In genomic region chr1:79696933-79697332, GRCm38 (mm10) we compare ENCODE assay signal across 14 mouse cellular contexts. TPM values are rescaled to one million over a fixed set of nuclear protein-coding genes. Genes with fewer than 3 reads are reported as not detected.
DNase-seq lines count a peak whose midpoint lies in the region; ATAC-seq and TF ChIP-seq lines count a peak whose summit lies in the region.
"Had no signal": no experiment of that assay in that cellular context is flagged by ENCODE, and none has a peak within 500 bp of the region (broad histone marks: within the 10 kb centered on the region; RNA-seq: fewer than 3 reads in every experiment).

No protein-coding gene starts in this region.

- no peaks in the 10 kb centered on the region for H3K9me3 ChIP-seq in heart, embryonic 14.5 days (ENCODE audit: control insufficient read depth, low read length)
- H3K9me3 ChIP-seq in forebrain, embryonic 14.5 days (replicated peaks; ENCODE audit: control insufficient read depth, low read length) = no peaks in the 10 kb centered on the region
- H3K9me3 ChIP-seq: liver, embryonic 12.5 days had no signal

- DNase-seq in heart, adult 2 months = no peak
- peak; percentile 10 for DNase-seq in lung, postnatal 36 days
- no peak for DNase-seq in lung, postnatal 25 days (ENCODE audit: low spot score)
- DNase-seq in forebrain, embryonic 14.5 days (ENCODE audit: low spot score) = no peak
- DNase-seq in retina, embryonic 14.5 days (ENCODE audit: low spot score) = peak; percentile 29
- DNase-seq in gastrocnemius, postnatal 25 days = no peak
- no peak for DNase-seq in embryo, embryonic 9.5 days (ENCODE audit: extremely low spot score)
- DNase-seq: adrenal gland, postnatal 14 days; cerebellum, adult 11 months had no signal

- H3K4me2 ChIP-seq in heart, embryonic 14.5 days (ENCODE audit: low read length) = no peak overlapping the region
- no peak overlapping the region for H3K4me2 ChIP-seq in forebrain, embryonic 14.5 days (ENCODE audit: low read length)
- H3K4me2 ChIP-seq: liver, embryonic 12.5 days had no signal

- 52% methylated on average over 5 of the region's 5 CpGs for WGBS in heart, embryonic 14.5 days
- WGBS in heart, adult 2 months = 60% methylated on average over 5 of the region's 5 CpGs
- WGBS in forebrain, embryonic 14.5 days = 45% methylated on average over 5 of the region's 5 CpGs

- no peaks in the 10 kb centered on the region for H3K27me3 ChIP-seq in heart, embryonic 14.5 days (ENCODE audit: control insufficient read depth, insufficient read depth, low read length)
- H3K27me3 ChIP-seq in heart, adult 2 months (ENCODE audit: control insufficient read depth, insufficient read depth, low read length) = no peaks in the 10 kb centered on the region
- H3K27me3 ChIP-seq in forebrain, embryonic 14.5 days (replicated peaks; ENCODE audit: control insufficient read depth, insufficient read depth, low read length) = no peaks in the 10 kb centered on the region
- H3K27me3 ChIP-seq: liver, embryonic 12.5 days; Patski had no signal

- no peak overlapping the region for H3K27ac ChIP-seq in heart, embryonic 14.5 days (replicated peaks in 1 of 2; ENCODE audit: control insufficient read depth in 1 of 2, insufficient read depth in 1 of 2, low read depth in 2 of 2, low read length in 2 of 2)
- no peak overlapping the region for H3K27ac ChIP-seq in heart, adult 2 months
- peak overlapping the region; percentile 2; the same call in 1 of the 2 replicates for H3K27ac ChIP-seq in forebrain, embryonic 14.5 days (ENCODE audit: low read depth, low read length)
- H3K27ac ChIP-seq: liver, embryonic 12.5 days had no signal

- TF ChIP-seq EP300 in heart, adult 2 months (IDR thresholded peaks at IDR 0.05; ENCODE audit: insufficient read depth, low read depth, low read length) = no peak

- H3K4me1 ChIP-seq in heart, embryonic 14.5 days (ENCODE audit: control insufficient read depth in 2 of 2, insufficient read depth in 2 of 2, low read length in 2 of 2) = 0 out of 4 replicates have a peak, but pooled peaks cover 0 to 3% of the 10 kb centered on the region in 2 experiments
- no peaks in the 10 kb centered on the region; the same call in none of the 2 replicates for H3K4me1 ChIP-seq in heart, adult 2 months (ENCODE audit: control insufficient read depth, insufficient read depth, low read length)
- peaks cover 6% of the 10 kb centered on the region for H3K4me1 ChIP-seq in forebrain, embryonic 14.5 days (ENCODE audit: control insufficient read depth, insufficient read depth, low read length)

- no peak overlapping the region for H3K4me3 ChIP-seq in heart, embryonic 14.5 days (ENCODE audit: control insufficient read depth in 1 of 2, insufficient read depth in 1 of 2, low read depth in 1 of 2, low read length in 2 of 2)
- H3K4me3 ChIP-seq in heart, adult 2 months = no peak overlapping the region
- H3K4me3 ChIP-seq in forebrain, embryonic 14.5 days (ENCODE audit: low read depth, low read length) = no peak overlapping the region
- H3K4me3 ChIP-seq: erythroblast, embryonic 14.5 days; liver, embryonic 12.5 days had no signal

- peaks cover 5% of the 10 kb centered on the region; the same call in 1 of the 2 replicates for H3K36me3 ChIP-seq in heart, embryonic 14.5 days (ENCODE audit: control insufficient read depth, insufficient read depth, low read length)
- no peaks in the 10 kb centered on the region for H3K36me3 ChIP-seq in heart, adult 2 months (ENCODE audit: control insufficient read depth, insufficient read depth, low read length)
- no peaks in the 10 kb centered on the region for H3K36me3 ChIP-seq in forebrain, embryonic 14.5 days (ENCODE audit: control insufficient read depth, insufficient read depth, low read length)

- H3K9ac ChIP-seq in heart, embryonic 14.5 days (ENCODE audit: low read length) = no peak overlapping the region
- H3K9ac ChIP-seq in heart, adult 2 months (ENCODE audit: low read depth, low read length) = no peak overlapping the region
- no peak overlapping the region for H3K9ac ChIP-seq in forebrain, embryonic 14.5 days (ENCODE audit: low read length)
- H3K9ac ChIP-seq: liver, embryonic 12.5 days had no signal

- TF ChIP-seq POLR2A in heart, adult 2 months (IDR thresholded peaks at IDR 0.05; ENCODE audit: insufficient read depth, low read depth, low read length) = no peak

- ATAC-seq in heart, embryonic 14.5 days (ENCODE audit: insufficient number of reproducible peaks, insufficient read depth, low FRiP score, low read depth) = peak; percentile 46
- peak; percentile 56 for ATAC-seq in forebrain, embryonic 14.5 days
- ATAC-seq: intestine, postnatal 0 days; liver, embryonic 12.5 days had no signal

- no peak for TF ChIP-seq CTCF in heart, adult 2 months (IDR thresholded peaks at IDR 0.05)

- intact Hi-C loops in heart, adult 2 months (cut with DNase I) = no loop called here

- no peaks in the 10 kb centered on the region for H3K79me2 ChIP-seq in heart, adult 2 months (replicated peaks; ENCODE audit: control insufficient read depth, insufficient read depth, low read length)

RNA-seq across cellular contexts. Expression of gene Ap1s3, which starts 25.2 kb away (rescaled TPM):
- polyA plus RNA-seq in heart, embryonic 14.5 days (2014; fragmentation: Nextera tagmentation; extraction: Ambion mirVana) = 0.70 and 0.74 TPM in 2 replicates
- total RNA-seq in heart, adult 2 months (2021) = under 1 TPM; 0.20 to 0.29 TPM
- 0.12 and 2.9 TPM in 2 replicates for polyA plus RNA-seq in heart, adult 2 months (2012; rRNA removed)
- polyA plus RNA-seq in forebrain, embryonic 14.5 days (2014; fragmentation: Nextera tagmentation; extraction: Ambion mirVana) = 0.13 TPM in 1 of 2 replicates, not detected in the other
- not detected for total RNA-seq in gastrocnemius, postnatal 25 days (2021)

Comparison
In these comparisons a context has a peak if more than half of its experiments do, and no peak if none do; other contexts are left out.
1. DNase-seq: peak in lung, postnatal 36 days (single experiment) and retina, embryonic 14.5 days (single experiment); none in heart, adult 2 months (0 of 2), lung, postnatal 25 days (single experiment), forebrain, embryonic 14.5 days (single experiment), gastrocnemius, postnatal 25 days (single experiment) and embryo, embryonic 9.5 days (single experiment).